Mouse (Mus musculus): ENCODE measurements around the gene Tsc2. TPM values are rescaled to one million over a fixed set of nuclear protein-coding genes. Genes with fewer than 3 reads are reported as not detected.
A peak's percentile ranks its signal among the peaks of the same experiment; 100 is the strongest.

Tsc2 gene
- polyA plus RNA-seq, 1 experiment from 2014 or later, result 25.0 TPM

GRCm38 (mm10) chr17:24573811-24574210 is 58.6 kb downstream of the Tsc2 start:
- DNase-seq (ENCODE audit: low spot score), result no peak

- no peak for DNase-seq (ENCODE audit: low spot score)
Observed at GRCm38 (mm10) chr17:24572651-24573245, 59.7 kb downstream of the Tsc2 start.

- DNase-seq (ENCODE audit: low spot score), result no peak
Observed at GRCm38 (mm10) chr17:24569837-24570236, 62.6 kb downstream of the Tsc2 start.

GRCm38 (mm10) chr17:24567034-24567779 is 65.2 kb downstream of the Tsc2 start:
- DNase-seq (ENCODE audit: low spot score), result no peak

DNA sequence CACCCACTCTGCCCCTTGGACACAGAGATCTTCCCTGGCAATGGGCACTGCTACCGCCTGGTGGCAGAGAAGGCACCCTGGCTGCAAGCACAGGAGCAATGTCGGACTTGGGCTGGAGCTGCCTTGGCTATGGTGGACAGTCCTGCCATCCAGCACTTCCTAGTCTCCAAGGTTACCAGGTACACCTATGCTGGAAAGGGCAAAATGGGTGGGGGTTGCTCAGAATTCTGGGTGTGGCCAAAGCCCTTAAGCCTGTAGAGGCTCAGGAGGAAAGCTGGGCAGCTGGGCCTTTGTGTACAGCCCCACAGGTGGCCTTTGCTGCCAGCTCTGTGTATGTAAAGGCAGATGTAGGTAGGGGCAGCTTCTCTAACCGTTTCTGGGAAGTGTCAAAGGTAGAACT is 66.6 kb downstream of the Tsc2 start:
- DNase-seq (ENCODE audit: low spot score), result no peak

DNA sequence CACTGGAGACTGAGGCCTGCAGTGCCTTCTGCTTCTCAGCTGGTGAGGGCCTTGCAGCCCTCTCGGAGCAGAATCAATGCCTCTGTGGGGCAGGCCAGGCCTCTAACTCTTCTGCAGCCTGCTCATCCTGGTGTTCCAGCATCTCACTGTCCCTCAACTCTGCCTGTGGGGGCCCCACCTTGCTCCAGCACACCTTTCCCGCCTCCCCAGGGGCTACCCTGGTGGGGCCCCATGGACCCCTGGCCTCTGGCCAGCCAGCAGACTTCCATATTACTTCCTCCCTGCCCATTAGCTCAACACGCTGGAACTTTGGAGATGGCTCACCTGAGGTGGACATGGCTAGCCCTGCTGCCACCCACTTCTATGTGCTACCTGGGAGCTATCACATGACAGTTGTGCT is 67.3 kb downstream of the Tsc2 start:
- DNase-seq (ENCODE audit: low spot score), result no peak

GRCm38 (mm10) chr17:24564422-24564821 is 68.0 kb downstream of the Tsc2 start:
- no peak for DNase-seq (ENCODE audit: low spot score)

GRCm38 (mm10) chr17:24563638-24564037 is 68.8 kb downstream of the Tsc2 start:
- DNase-seq (ENCODE audit: low spot score), result no peak

GRCm38 (mm10) chr17:24561592-24561991 is 70.8 kb downstream of the Tsc2 start:
- no peak for DNase-seq (ENCODE audit: low spot score)

GRCm38 (mm10) chr17:24560301-24561028 is 72.0 kb downstream of the Tsc2 start:
- no peak for DNase-seq (ENCODE audit: low spot score)

GRCm38 (mm10) chr17:24559146-24559545 is 73.3 kb downstream of the Tsc2 start:
- DNase-seq (ENCODE audit: low spot score), result no peak

- DNase-seq (ENCODE audit: low spot score), result no peak
Observed at GRCm38 (mm10) chr17:24558600-24559099, 73.8 kb downstream of the Tsc2 start.

DNA sequence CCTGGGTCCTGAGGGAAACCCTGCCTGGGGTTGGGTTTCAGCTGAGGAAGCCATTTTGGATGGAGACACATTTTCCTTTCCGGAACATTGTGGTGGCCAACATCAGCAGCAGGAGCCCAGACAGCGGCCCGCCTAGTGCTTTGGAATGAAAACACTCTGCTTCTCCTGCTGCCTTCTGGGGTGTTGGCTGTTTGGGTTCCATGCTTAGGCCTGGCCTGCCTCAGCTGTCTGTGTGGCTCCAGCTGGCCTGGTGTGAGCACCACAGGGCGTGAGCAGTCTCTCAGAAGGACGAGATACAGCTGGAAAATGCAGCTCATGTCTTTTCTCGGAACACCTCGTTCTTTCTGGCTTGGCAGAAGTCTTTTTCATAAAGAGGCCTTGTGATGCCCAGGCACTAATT is 75.3 kb downstream of the Tsc2 start:
- no peak for DNase-seq (ENCODE audit: low spot score)

DNA sequence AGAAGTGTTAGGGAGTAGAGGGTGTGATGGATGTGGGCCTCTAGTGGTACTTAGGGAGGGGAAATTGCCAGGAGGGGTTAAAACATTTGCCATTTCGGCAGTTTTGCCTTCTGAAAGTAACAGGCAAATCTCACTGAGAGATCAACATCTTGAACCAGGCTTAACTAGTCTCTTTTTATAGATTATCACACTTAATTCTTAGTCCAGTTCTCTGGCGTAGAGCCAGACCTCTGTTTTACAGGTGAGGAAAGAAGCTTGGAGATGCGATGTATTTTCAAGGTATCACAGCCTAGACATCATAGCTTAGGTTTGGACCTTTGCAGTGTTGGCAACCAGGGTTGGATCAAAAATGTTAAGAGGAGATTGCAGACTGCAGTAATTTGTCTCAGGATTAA is 81.4 kb downstream of the Tsc2 start:
- DNase-seq (ENCODE audit: low spot score), result no peak

DNA sequence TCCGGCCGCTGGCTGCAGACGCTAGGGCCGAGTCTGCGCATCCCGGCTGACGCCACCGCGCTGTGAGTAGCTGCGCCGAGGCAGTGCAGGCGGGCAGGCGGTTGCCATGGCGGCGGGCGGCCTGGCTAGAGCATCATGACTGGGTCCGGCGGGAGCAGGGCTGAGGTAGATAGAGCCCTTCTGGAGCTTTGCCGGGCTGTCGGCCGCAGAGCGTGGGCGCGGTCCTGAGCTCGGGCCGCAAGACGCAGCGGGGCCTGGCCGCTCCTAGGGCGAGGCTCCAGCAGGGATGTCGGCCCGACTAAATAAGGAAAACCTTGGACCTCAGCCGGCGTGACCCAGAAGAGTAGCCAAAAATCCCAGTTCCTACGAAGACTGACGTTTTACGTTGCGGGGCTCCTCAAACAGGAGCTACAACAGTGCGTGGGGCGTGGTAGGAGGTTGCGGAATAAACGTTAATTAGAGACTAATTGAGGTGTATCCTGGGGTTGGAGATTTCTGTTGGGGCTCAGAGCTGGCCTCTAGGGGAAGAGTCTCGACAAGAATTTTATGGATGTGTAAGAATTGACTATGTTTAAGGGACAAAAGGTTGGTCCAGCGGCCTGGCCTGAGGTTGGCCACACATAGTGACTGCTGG is 81.9 kb downstream of the Tsc2 start:
- DNase-seq (ENCODE audit: low spot score), result no peak

- DNase-seq (ENCODE audit: low spot score), result peak; percentile 100
Observed at GRCm38 (mm10) chr17:24549618-24550415, 82.6 kb downstream of the Tsc2 start, which contains the start of gene Pkd1. Gene Pkd1, plus strand, starts transcription at chr17:24549834.

- DNase-seq (ENCODE audit: low spot score), result peak; percentile 60
Observed at GRCm38 (mm10) chr17:24548921-24549617, 83.4 kb downstream of the Tsc2 start.

GRCm38 (mm10) chr17:24548435-24548834 is 84.0 kb downstream of the Tsc2 start:
- peak; percentile 51 for DNase-seq (ENCODE audit: low spot score)

- DNase-seq (ENCODE audit: low spot score), result no peak
Observed at GRCm38 (mm10) chr17:24546234-24546633, 86.2 kb downstream of the Tsc2 start.
